Mouse (Mus musculus): ENCODE results near the gene Odf3b. TPM values are rescaled to one million over a fixed set of nuclear protein-coding genes. Genes with fewer than 3 reads are reported as not detected.

Odf3b gene
- 5.0 TPM for polyA plus RNA-seq (2015; fragmentation: Illumina TruSeq; extraction: RNeasy Lipid Tissue Mini Kit (QIAGEN cat#74804); ENCODE audit: low read depth, low replicate concordance)

GRCm38 (mm10) chr15:89378831-89379401 is at the start of gene Odf3b:
TSS of gene Odf3b (minus strand) at chr15:89379282.

GRCm38 (mm10) chr15:89425711-89426121 is 46.6 kb upstream of the Odf3b start, which contains the start of gene Cpt1b:
TSS of gene Cpt1b (minus strand) at chr15:89425863.

GRCm38 (mm10) chr15:89410118-89410517 is 31.0 kb upstream of the Odf3b start, which contains the start of gene Syce3:
TSS of gene Syce3 (minus strand) at chr15:89410503.

GRCm38 (mm10) chr15:89384617-89385016 is 5.5 kb upstream of the Odf3b start, which contains the start of gene Klhdc7b:
TSS of gene Klhdc7b (plus strand) at chr15:89384917.

GRCm38 (mm10) chr15:89376957-89377356 is 2.1 kb downstream of the Odf3b start, which contains the start of gene Tymp:
TSS of gene Tymp (minus strand) at chr15:89377039.

GRCm38 (mm10) chr15:89373762-89374248 is 5.3 kb downstream of the Odf3b start, which contains the start of gene Sco2:
TSS of gene Sco2 (minus strand) at chr15:89373846.

DNA sequence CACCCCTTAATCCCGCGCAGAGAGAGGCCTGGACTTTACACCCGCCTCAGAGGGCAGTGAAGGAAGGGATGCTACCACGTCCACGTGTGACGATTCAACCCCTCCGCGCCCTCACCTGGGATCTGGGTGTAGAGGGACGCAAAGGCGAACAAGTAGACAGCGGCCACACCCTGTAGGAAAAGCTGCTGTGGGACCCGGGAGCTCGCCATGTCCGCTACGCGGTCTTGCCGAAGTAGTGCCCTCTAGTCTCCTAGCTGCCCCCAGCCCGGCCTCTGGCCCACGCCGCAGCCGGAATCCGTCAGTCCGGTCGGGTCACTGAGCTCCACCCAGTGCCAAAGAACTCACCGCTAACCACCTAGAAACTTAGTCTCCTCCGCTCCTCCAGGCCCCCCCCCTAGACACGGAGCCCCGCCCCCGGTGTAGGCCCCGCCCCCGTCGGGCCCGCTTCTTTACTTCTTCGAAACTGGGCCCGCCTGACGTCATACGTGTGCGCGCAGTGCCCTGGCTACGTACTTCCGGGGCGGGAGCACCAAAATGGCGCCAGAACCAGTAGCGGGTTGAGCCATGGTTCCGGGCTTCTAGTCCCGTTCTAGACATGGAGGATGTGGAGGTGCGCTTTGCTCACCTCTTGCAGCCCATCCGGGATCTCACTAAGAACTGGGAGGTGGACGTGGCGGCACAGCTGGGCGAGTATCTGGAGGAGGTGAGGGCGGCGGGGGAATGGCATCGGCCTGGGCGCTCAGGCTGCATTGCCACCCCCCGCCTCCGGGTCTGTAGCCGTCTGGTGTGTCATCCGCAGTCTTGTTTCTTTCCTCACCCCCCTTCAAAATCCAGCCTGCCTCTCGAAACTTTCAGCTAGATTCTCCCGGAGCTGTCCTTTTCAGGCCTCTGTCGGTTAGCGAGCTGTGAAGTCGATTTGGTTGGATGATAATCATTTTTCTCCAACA is 23.6 kb downstream of the Odf3b start, which contains the start of the genes Lmf2 and Ncaph2:
Gene Lmf2, minus strand, starts transcription at position 419 of the 947 bp plus-strand sequence.
Gene Ncaph2, plus strand, starts transcription at position 479 of the 947 bp plus-strand sequence.

DNA sequence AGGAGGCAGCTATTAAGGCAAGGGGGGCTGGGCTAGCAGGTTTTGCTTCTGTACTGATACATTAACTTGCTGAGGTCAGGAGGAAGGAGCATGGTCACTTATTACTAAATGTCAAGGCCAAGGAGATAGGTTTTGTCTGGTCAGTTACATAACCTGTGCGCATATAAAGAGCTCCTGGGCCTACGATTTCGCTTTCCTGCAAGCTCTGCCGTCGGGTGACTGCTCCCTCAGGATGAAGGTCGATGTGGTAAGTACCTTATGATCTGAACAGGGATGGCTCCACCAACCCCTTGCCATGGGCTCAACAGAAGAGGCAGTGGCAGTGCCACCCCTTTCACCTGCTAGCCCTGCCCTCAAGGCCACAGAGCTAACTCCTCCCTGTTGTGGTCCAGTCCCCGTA is 44.8 kb downstream of the Odf3b start, which contains the start of gene Miox:
Gene Miox, plus strand, starts transcription at position 128 of the 400 bp plus-strand sequence.

Other genes with a start within 250 kb of the Odf3b start
- 12.5 TPM for gene Mapk12, start 238.6 kb downstream of the Odf3b start, polyA plus RNA-seq (2015; fragmentation: Illumina TruSeq; extraction: RNeasy Lipid Tissue Mini Kit (QIAGEN cat#74804); ENCODE audit: low read depth, low replicate concordance)
- 51.9 TPM for gene Mapk11, start 229.7 kb downstream of the Odf3b start, polyA plus RNA-seq (2015; fragmentation: Illumina TruSeq; extraction: RNeasy Lipid Tissue Mini Kit (QIAGEN cat#74804); ENCODE audit: low read depth, low replicate concordance)
- gene Plxnb2, start 198.5 kb downstream of the Odf3b start, polyA plus RNA-seq (2015; fragmentation: Illumina TruSeq; extraction: RNeasy Lipid Tissue Mini Kit (QIAGEN cat#74804); ENCODE audit: low read depth, low replicate concordance), result 36.2 TPM
- 51.1 TPM for gene Dennd6b, start 182.8 kb downstream of the Odf3b start, polyA plus RNA-seq (2015; fragmentation: Illumina TruSeq; extraction: RNeasy Lipid Tissue Mini Kit (QIAGEN cat#74804); ENCODE audit: low read depth, low replicate concordance)
- gene Ppp6r2, start 167.7 kb downstream of the Odf3b start, polyA plus RNA-seq (2015; fragmentation: Illumina TruSeq; extraction: RNeasy Lipid Tissue Mini Kit (QIAGEN cat#74804); ENCODE audit: low read depth, low replicate concordance), result 78.9 TPM
- 124 TPM for gene Sbf1, start 64.0 kb downstream of the Odf3b start, polyA plus RNA-seq (2015; fragmentation: Illumina TruSeq; extraction: RNeasy Lipid Tissue Mini Kit (QIAGEN cat#74804); ENCODE audit: low read depth, low replicate concordance)
- not detected for gene Adm2, start 56.6 kb downstream of the Odf3b start, polyA plus RNA-seq (2015; fragmentation: Illumina TruSeq; extraction: RNeasy Lipid Tissue Mini Kit (QIAGEN cat#74804); ENCODE audit: low read depth, low replicate concordance)
- not detected for gene Miox, start 44.9 kb downstream of the Odf3b start, polyA plus RNA-seq (2015; fragmentation: Illumina TruSeq; extraction: RNeasy Lipid Tissue Mini Kit (QIAGEN cat#74804); ENCODE audit: low read depth, low replicate concordance)
- gene Lmf2, start 23.6 kb downstream of the Odf3b start, polyA plus RNA-seq (2015; fragmentation: Illumina TruSeq; extraction: RNeasy Lipid Tissue Mini Kit (QIAGEN cat#74804); ENCODE audit: low read depth, low replicate concordance), result 11.3 TPM
- gene Ncaph2, start 23.6 kb downstream of the Odf3b start, polyA plus RNA-seq (2015; fragmentation: Illumina TruSeq; extraction: RNeasy Lipid Tissue Mini Kit (QIAGEN cat#74804); ENCODE audit: low read depth, low replicate concordance), result 80.4 TPM
- gene Sco2, start 5.4 kb downstream of the Odf3b start, polyA plus RNA-seq (2015; fragmentation: Illumina TruSeq; extraction: RNeasy Lipid Tissue Mini Kit (QIAGEN cat#74804); ENCODE audit: low read depth, low replicate concordance), result 29.7 TPM
- 1.7 TPM for gene Tymp, start 2.2 kb downstream of the Odf3b start, polyA plus RNA-seq (2015; fragmentation: Illumina TruSeq; extraction: RNeasy Lipid Tissue Mini Kit (QIAGEN cat#74804); ENCODE audit: low read depth, low replicate concordance)
- gene Klhdc7b, start 5.6 kb upstream of the Odf3b start, polyA plus RNA-seq (2015; fragmentation: Illumina TruSeq; extraction: RNeasy Lipid Tissue Mini Kit (QIAGEN cat#74804); ENCODE audit: low read depth, low replicate concordance), result 0.46 TPM
- not detected for gene Syce3, start 31.2 kb upstream of the Odf3b start, polyA plus RNA-seq (2015; fragmentation: Illumina TruSeq; extraction: RNeasy Lipid Tissue Mini Kit (QIAGEN cat#74804); ENCODE audit: low read depth, low replicate concordance)
- 1.5 TPM for gene Cpt1b, start 46.6 kb upstream of the Odf3b start, polyA plus RNA-seq (2015; fragmentation: Illumina TruSeq; extraction: RNeasy Lipid Tissue Mini Kit (QIAGEN cat#74804); ENCODE audit: low read depth, low replicate concordance)
- 3.3 TPM for gene C730034F03Rik, start 50.3 kb upstream of the Odf3b start, polyA plus RNA-seq (2015; fragmentation: Illumina TruSeq; extraction: RNeasy Lipid Tissue Mini Kit (QIAGEN cat#74804); ENCODE audit: low read depth, low replicate concordance)
- gene Gm44502, start 50.4 kb upstream of the Odf3b start, polyA plus RNA-seq (2015; fragmentation: Illumina TruSeq; extraction: RNeasy Lipid Tissue Mini Kit (QIAGEN cat#74804); ENCODE audit: low read depth, low replicate concordance), result not detected
- gene Chkb, start 50.6 kb upstream of the Odf3b start, polyA plus RNA-seq (2015; fragmentation: Illumina TruSeq; extraction: RNeasy Lipid Tissue Mini Kit (QIAGEN cat#74804); ENCODE audit: low read depth, low replicate concordance), result 58.1 TPM
- gene Mapk8ip2, start 74.6 kb upstream of the Odf3b start, polyA plus RNA-seq (2015; fragmentation: Illumina TruSeq; extraction: RNeasy Lipid Tissue Mini Kit (QIAGEN cat#74804); ENCODE audit: low read depth, low replicate concordance), result 128 TPM
- 28.4 TPM for gene Arsa, start 98.1 kb upstream of the Odf3b start, polyA plus RNA-seq (2015; fragmentation: Illumina TruSeq; extraction: RNeasy Lipid Tissue Mini Kit (QIAGEN cat#74804); ENCODE audit: low read depth, low replicate concordance)
- gene Shank3, start 120.3 kb upstream of the Odf3b start, polyA plus RNA-seq (2015; fragmentation: Illumina TruSeq; extraction: RNeasy Lipid Tissue Mini Kit (QIAGEN cat#74804); ENCODE audit: low read depth, low replicate concordance), result 87.4 TPM
- gene Acr, start 189.0 kb upstream of the Odf3b start, polyA plus RNA-seq (2015; fragmentation: Illumina TruSeq; extraction: RNeasy Lipid Tissue Mini Kit (QIAGEN cat#74804); ENCODE audit: low read depth, low replicate concordance), result 1.0 TPM
- 51.8 TPM for gene Rabl2, start 212.6 kb upstream of the Odf3b start, polyA plus RNA-seq (2015; fragmentation: Illumina TruSeq; extraction: RNeasy Lipid Tissue Mini Kit (QIAGEN cat#74804); ENCODE audit: low read depth, low replicate concordance)

All from brain, adult 10 weeks (tissue).